Mouse (Mus musculus): ENCODE data around the gene Numbl. TPM values are rescaled to one million over a fixed set of nuclear protein-coding genes. Genes with fewer than 3 reads are reported as not detected.
"Not testable (repeated sequence)": the region's sequence is repeated elsewhere in the genome, so short reads cannot be mapped to it uniquely, and the experiment has no call there.

Numbl gene
- polyA plus RNA-seq, 1 experiment = 108 TPM

DNA sequence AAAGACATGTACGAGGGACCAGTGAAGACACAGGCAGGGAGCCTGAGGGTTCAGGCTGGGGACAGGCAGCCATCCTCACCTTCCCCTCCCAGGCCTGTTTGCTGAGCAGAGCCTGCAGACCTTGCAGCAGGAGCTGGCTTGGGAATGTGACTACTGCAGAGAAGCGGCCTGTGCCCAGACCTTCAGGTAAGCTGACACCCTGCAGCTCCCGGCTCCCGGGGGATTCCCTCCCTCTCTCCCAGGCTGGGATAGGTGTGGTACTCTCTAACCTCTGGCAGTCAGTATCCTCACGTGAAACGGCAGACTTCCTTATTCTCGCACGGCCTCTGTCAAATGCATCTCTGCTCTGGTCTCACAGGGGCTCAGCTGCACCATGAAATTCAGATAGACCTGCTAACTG, 15.0 kb upstream of the Numbl start:
- no peak overlapping the region for H3K4me3 ChIP-seq (ENCODE audit: insufficient read depth, low read length)
- no peak for TF ChIP-seq CTCF (IDR thresholded peaks at IDR 0.05; ENCODE audit: extremely low read depth, insufficient read depth, low read length)
- no peak for TF ChIP-seq POLR2A (IDR thresholded peaks at IDR 0.05; ENCODE audit: extremely low read depth, insufficient read depth, low read length)
- H3K4me1 ChIP-seq (ENCODE audit: control insufficient read depth, insufficient read depth, low read length) = no peaks in the 10 kb centered on the region
- H3K27ac ChIP-seq (ENCODE audit: insufficient read depth, low read length) = no peak overlapping the region

- H3K4me3 ChIP-seq (ENCODE audit: insufficient read depth, low read length); H3K4me1 ChIP-seq (ENCODE audit: control insufficient read depth, insufficient read depth, low read length); H3K27ac ChIP-seq (ENCODE audit: insufficient read depth, low read length): not testable (repeated sequence)
- 0 out of 2 replicates have a peak, but pooled peaks have one; percentile 3 for TF ChIP-seq CTCF (IDR thresholded peaks at IDR 0.05; ENCODE audit: extremely low read depth, insufficient read depth, low read length)
Observed at GRCm38 (mm10) chr7:27244088-27244487, 14.1 kb upstream of the Numbl start.

DNA sequence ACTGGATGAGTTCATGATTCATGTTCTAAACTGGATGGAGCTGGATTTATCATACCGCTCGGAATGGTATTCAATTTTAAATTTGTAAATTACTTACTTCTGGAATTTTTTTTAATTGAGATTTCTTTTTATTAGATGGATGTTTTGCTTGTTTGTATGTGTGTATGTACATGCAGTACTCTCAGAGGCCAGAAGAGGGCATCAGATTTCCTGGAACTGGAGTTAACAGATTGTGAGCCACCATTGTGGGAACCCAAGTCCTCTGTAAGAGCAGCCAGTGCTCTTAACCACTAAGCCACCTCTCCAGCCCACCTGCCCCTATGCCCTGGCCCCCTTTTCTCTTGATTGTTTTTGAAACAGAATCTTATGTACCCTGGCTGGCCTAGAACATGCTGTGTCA, 9.1 kb upstream of the Numbl start:
- peak; percentile 20; the same call in 1 of the 2 replicates for TF ChIP-seq CTCF (IDR thresholded peaks at IDR 0.05; ENCODE audit: extremely low read depth, insufficient read depth, low read length)
- TF ChIP-seq POLR2A (IDR thresholded peaks at IDR 0.05; ENCODE audit: extremely low read depth, insufficient read depth, low read length) = no peak
- H3K4me1 ChIP-seq (ENCODE audit: control insufficient read depth, insufficient read depth, low read length) = no peaks in the 10 kb centered on the region
- no peak overlapping the region for H3K4me3 ChIP-seq (ENCODE audit: insufficient read depth, low read length)
- H3K27ac ChIP-seq (ENCODE audit: insufficient read depth, low read length) = no peak overlapping the region

DNA sequence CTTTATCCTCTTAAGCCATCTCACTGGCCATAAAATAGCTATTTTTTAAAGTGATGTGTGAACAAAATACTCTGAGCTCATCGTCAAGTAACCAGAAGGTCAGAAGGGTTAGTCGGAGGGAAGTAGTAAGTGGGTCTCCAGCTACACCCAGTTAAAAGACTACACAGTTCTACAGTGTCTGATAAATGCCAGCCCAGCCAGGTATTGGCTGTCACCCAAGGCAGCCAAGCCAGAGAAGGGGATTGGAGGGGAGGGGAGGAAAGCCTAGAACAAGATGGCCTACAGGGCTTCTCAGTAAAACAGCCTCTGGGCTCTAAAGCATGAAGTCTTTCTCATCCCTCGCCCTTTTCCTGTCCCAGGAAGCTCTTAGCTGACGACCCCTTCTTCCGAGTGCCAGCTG, 8.3 kb upstream of the Numbl start:
- no peak for TF ChIP-seq CTCF (IDR thresholded peaks at IDR 0.05; ENCODE audit: extremely low read depth, insufficient read depth, low read length)
- no peak for TF ChIP-seq POLR2A (IDR thresholded peaks at IDR 0.05; ENCODE audit: extremely low read depth, insufficient read depth, low read length)
- H3K4me1 ChIP-seq (ENCODE audit: control insufficient read depth, insufficient read depth, low read length) = no peaks in the 10 kb centered on the region
- H3K27ac ChIP-seq (ENCODE audit: insufficient read depth, low read length) = no peak overlapping the region
- no peak overlapping the region for H3K4me3 ChIP-seq (ENCODE audit: insufficient read depth, low read length)

DNA sequence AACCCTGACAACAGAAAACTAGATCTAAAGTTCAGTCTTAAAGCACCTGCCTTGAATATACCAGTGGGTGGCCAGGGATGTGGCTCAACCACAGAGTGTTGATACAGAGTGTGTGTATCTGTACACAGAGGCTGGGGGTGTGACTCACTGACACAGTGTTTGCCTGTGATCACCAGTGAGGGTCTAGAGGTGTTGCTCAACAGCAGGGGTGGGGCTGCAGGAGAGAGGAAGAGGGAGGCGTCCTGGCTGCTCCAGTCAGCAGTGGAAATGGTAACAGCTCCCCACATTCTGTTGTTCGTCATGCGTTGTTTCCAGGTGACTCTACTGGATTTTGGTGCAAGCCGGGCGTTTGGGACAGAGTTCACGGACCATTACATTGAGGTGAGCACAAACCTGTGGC, 6.3 kb upstream of the Numbl start:
- TF ChIP-seq CTCF (IDR thresholded peaks at IDR 0.05; ENCODE audit: extremely low read depth, insufficient read depth, low read length) = no peak
- no peak for TF ChIP-seq POLR2A (IDR thresholded peaks at IDR 0.05; ENCODE audit: extremely low read depth, insufficient read depth, low read length)
- H3K4me3 ChIP-seq (ENCODE audit: insufficient read depth, low read length) = no peak overlapping the region
- no peaks in the 10 kb centered on the region for H3K4me1 ChIP-seq (ENCODE audit: control insufficient read depth, insufficient read depth, low read length)
- no peak overlapping the region for H3K27ac ChIP-seq (ENCODE audit: insufficient read depth, low read length)

DNA sequence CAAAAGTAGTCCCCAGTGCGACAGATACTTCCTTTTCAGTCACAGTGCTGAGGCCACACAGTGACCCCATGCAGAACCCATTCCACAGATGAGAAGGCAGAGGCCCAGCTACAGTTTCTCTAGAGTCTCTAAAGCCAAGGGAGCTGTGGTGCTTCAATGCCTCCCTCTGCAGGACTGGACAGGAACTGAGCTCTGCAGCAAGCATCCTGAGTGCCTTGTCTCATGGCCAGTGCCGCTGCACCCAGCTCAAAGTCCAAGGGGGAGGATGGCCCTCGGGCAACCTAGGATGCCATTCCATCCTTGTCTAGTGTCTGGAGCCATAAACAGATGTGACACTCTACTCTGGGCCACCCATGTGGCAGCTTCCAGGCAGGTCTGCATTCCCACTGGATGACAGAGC, 2.5 kb upstream of the Numbl start:
- TF ChIP-seq POLR2A (IDR thresholded peaks at IDR 0.05; ENCODE audit: extremely low read depth, insufficient read depth, low read length) (no peak), CTCF (IDR thresholded peaks at IDR 0.05; ENCODE audit: extremely low read depth, insufficient read depth, low read length) (peak; percentile 55)
- Histone ChIP-seq H3K4me1 (ENCODE audit: control insufficient read depth, insufficient read depth, low read length) (peaks cover 2% of the 10 kb centered on the region; the same call in 1 of the 2 replicates), H3K4me3 (ENCODE audit: insufficient read depth, low read length) (no peak overlapping the region), H3K27ac (ENCODE audit: insufficient read depth, low read length) (no peak overlapping the region)

DNA sequence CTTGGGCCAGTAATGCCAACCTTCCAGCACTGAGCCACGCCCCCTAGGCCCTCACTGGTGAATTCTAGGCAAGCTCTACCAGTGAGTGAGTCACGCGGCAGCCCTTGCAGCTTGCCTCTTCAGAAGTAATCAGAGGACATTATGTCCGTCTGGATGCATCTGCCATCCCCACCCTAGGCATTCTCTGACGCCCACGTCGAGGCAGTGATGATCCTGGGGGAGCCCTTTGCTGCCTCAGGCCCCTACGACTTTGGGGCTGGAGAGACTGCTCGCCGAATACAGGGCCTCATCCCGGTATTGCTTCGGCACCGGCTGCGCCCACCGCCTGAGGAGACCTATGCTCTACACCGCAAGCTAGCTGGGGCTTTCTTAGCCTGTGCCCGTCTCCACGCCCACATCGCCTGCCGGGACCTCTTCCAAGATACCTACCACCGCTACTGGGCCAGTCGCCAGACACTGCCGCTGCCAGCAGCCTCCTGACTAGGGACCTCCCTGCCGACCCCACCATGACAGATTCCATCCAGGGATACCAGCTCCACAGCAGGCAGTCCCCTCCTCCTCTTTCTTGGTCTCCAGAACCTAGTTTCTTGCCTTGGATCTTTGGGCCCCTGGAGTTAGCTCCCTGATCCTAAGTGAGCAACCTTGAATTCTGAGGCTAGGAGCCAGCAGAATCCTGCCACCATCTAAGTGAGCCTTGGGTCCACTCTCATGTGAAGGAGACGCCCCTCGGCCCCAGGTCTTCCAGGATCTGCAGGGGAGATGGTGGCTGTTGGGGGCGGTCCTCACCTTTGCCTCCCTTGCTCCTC, 984 bp upstream of the Numbl start:
- Histone ChIP-seq H3K4me1 (ENCODE audit: control insufficient read depth, insufficient read depth, low read length) (peaks cover 7% of the 10 kb centered on the region), H3K4me3 (ENCODE audit: insufficient read depth, low read length) (peak overlapping the region; percentile 82; the same call in 1 of the 2 replicates), H3K27ac (ENCODE audit: insufficient read depth, low read length) (peak overlapping the region; percentile 48)
- TF ChIP-seq CTCF (IDR thresholded peaks at IDR 0.05; ENCODE audit: extremely low read depth, insufficient read depth, low read length) (no peak), POLR2A (IDR thresholded peaks at IDR 0.05; ENCODE audit: extremely low read depth, insufficient read depth, low read length) (0 out of 2 replicates have a peak, but pooled peaks have one; percentile 29)

GRCm38 (mm10) chr7:27257852-27258204, 405 bp upstream of the Numbl start:
- H3K4me1 ChIP-seq (ENCODE audit: control insufficient read depth, insufficient read depth, low read length) = peaks cover 7% of the 10 kb centered on the region
- TF ChIP-seq CTCF (IDR thresholded peaks at IDR 0.05; ENCODE audit: extremely low read depth, insufficient read depth, low read length) = no peak
- TF ChIP-seq POLR2A (IDR thresholded peaks at IDR 0.05; ENCODE audit: extremely low read depth, insufficient read depth, low read length) = no peak
- peak overlapping the region; percentile 82 for H3K4me3 ChIP-seq (ENCODE audit: insufficient read depth, low read length)
- peak overlapping the region; percentile 68 for H3K27ac ChIP-seq (ENCODE audit: insufficient read depth, low read length)

GRCm38 (mm10) chr7:27259271-27259721, 1.1 kb downstream of the Numbl start:
- peak overlapping the region; percentile 82 for H3K27ac ChIP-seq (ENCODE audit: insufficient read depth, low read length)
- TF ChIP-seq CTCF (IDR thresholded peaks at IDR 0.05; ENCODE audit: extremely low read depth, insufficient read depth, low read length) = no peak
- TF ChIP-seq POLR2A (IDR thresholded peaks at IDR 0.05; ENCODE audit: extremely low read depth, insufficient read depth, low read length) = no peak
- peak overlapping the region; percentile 82 for H3K4me3 ChIP-seq (ENCODE audit: insufficient read depth, low read length)
- peaks cover 7% of the 10 kb centered on the region for H3K4me1 ChIP-seq (ENCODE audit: control insufficient read depth, insufficient read depth, low read length)

DNA sequence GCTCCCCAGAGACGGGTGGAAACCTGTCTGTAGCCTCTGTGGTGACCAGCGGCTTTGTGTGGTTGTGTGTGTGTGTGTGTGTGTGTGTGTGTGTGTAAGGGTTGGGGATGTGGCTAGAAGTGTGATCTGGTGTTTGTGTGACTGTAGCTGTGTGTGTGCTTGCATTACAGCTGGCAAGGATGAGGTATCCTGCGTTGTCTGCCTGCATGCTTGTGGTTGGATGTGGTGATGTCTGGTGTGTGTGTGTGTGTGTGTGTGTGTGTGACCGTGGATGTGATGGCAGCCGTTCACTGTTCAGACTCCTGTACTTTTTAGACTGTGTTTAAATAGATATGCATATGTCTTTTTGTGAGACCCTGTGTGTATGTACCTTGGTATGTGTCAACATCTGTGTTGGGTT, 1.5 kb downstream of the Numbl start:
- Histone ChIP-seq H3K4me3 (ENCODE audit: insufficient read depth, low read length) (peak overlapping the region; percentile 82), H3K27ac (ENCODE audit: insufficient read depth, low read length) (peak overlapping the region; percentile 82), H3K4me1 (ENCODE audit: control insufficient read depth, insufficient read depth, low read length) (peaks cover 7% of the 10 kb centered on the region)
- TF ChIP-seq POLR2A (IDR thresholded peaks at IDR 0.05; ENCODE audit: extremely low read depth, insufficient read depth, low read length) (0 out of 2 replicates have a peak, but pooled peaks have one; percentile 38), CTCF (IDR thresholded peaks at IDR 0.05; ENCODE audit: extremely low read depth, insufficient read depth, low read length) (no peak)
